Mouse (Mus musculus) CD4-positive, CD25-positive, alpha-beta regulatory T cell, adult 4 months (primary cell): ENCODE results near the gene Cxcl17. TPM values are rescaled to one million over a fixed set of nuclear protein-coding genes. Genes with fewer than 3 reads are reported as not detected.
"Not testable (repeated sequence)": the region's sequence is repeated elsewhere in the genome, so short reads cannot be mapped to it uniquely, and the experiment has no call there.

Experiments used
- ATAC-seq: one replicate; pipeline ENCODE4 v1.8.0; 2017
- polyA plus RNA-seq, 2 experiments: library from polyadenylated mRNA; unstranded; fragments of 100-300 nt; shearing (Covaris generic); gene quantifications; one replicate each; pipeline ENCODE4 v1.2.1; 2017

The Cxcl17 gene
- polyA plus RNA-seq, 2 experiments from 2014 or later, result not detected

GRCm38 (mm10) chr7:25424429-25424828 lies 11.7 kb upstream of the Cxcl17 start:
- ATAC-seq, result peak; percentile 60

GRCm38 (mm10) chr7:25422286-25422841 lies 9.7 kb upstream of the Cxcl17 start:
- no peak for ATAC-seq

GRCm38 (mm10) chr7:25419943-25420342 lies 7.3 kb upstream of the Cxcl17 start:
- no peak for ATAC-seq

- no peak for ATAC-seq
Observed at GRCm38 (mm10) chr7:25419536-25419935, 6.8 kb upstream of the Cxcl17 start.

- no peak for ATAC-seq
Observed at GRCm38 (mm10) chr7:25417597-25417996, 4.9 kb upstream of the Cxcl17 start.

GRCm38 (mm10) chr7:25411861-25412260 lies 825 bp downstream of the Cxcl17 start:
- ATAC-seq, result no peak

- ATAC-seq, result no peak
Observed at GRCm38 (mm10) chr7:25410969-25411615, 1.6 kb downstream of the Cxcl17 start.

- no peak for ATAC-seq
Observed at GRCm38 (mm10) chr7:25409114-25409760, 3.4 kb downstream of the Cxcl17 start.

GRCm38 (mm10) chr7:25406468-25406867 lies 6.2 kb downstream of the Cxcl17 start:
- ATAC-seq, result no peak

- ATAC-seq, result peak; percentile 58
Observed at GRCm38 (mm10) chr7:25402671-25403101, 10.0 kb downstream of the Cxcl17 start.

GRCm38 (mm10) chr7:25401986-25402385 lies 10.7 kb downstream of the Cxcl17 start:
- no peak for ATAC-seq

GRCm38 (mm10) chr7:25401551-25401950 lies 11.1 kb downstream of the Cxcl17 start:
- ATAC-seq, result no peak

GRCm38 (mm10) chr7:25399028-25399427 lies 13.7 kb downstream of the Cxcl17 start:
- not testable (repeated sequence) for ATAC-seq

GRCm38 (mm10) chr7:25398610-25399009 lies 14.1 kb downstream of the Cxcl17 start, which contains the start of gene Lipe:
Gene Lipe, minus strand, starts transcription at chr7:25398710.
- ATAC-seq, result no peak

GRCm38 (mm10) chr7:25396621-25397020 lies 16.1 kb downstream of the Cxcl17 start:
- ATAC-seq, result no peak

- ATAC-seq, result peak; percentile 99
Observed at GRCm38 (mm10) chr7:25395558-25396521, 16.8 kb downstream of the Cxcl17 start.

GRCm38 (mm10) chr7:25395186-25395557 lies 17.5 kb downstream of the Cxcl17 start:
- peak; percentile 40 for ATAC-seq

- ATAC-seq, result no peak
Observed at GRCm38 (mm10) chr7:25394754-25395153, 17.9 kb downstream of the Cxcl17 start.

- ATAC-seq, result no peak
Observed at GRCm38 (mm10) chr7:25393451-25394210, 19.1 kb downstream of the Cxcl17 start.

- no peak for ATAC-seq
Observed at GRCm38 (mm10) chr7:25392851-25393250, 19.8 kb downstream of the Cxcl17 start.

- no peak for ATAC-seq
Observed at GRCm38 (mm10) chr7:25391856-25392453, 20.7 kb downstream of the Cxcl17 start.

GRCm38 (mm10) chr7:25390986-25391385 lies 21.7 kb downstream of the Cxcl17 start:
- ATAC-seq, result no peak
